Mouse (Mus musculus): Measurements from ENCODE around the gene Josd1. TPM values are rescaled to one million over a fixed set of nuclear protein-coding genes. Genes with fewer than 3 reads are reported as not detected.

The Josd1 gene
- polyA plus RNA-seq, 1 experiment from 2014 or later: 29.0 TPM

GRCm38 (mm10) chr15:79720267-79720666, 32.5 kb upstream of the Josd1 start:
- Histone ChIP-seq H3K36me3 (peaks cover 74% of the 10 kb centered on the region), H3K27ac (ENCODE audit: poor library complexity, severe bottlenecking) (no peak overlapping the region)

GRCm38 (mm10) chr15:79716710-79717109, 29.0 kb upstream of the Josd1 start:
- Histone ChIP-seq H3K9ac (no peak overlapping the region), H3K27ac (ENCODE audit: poor library complexity, severe bottlenecking) (no peak overlapping the region), H3K27me3 (replicated peaks) (no peaks in the 10 kb centered on the region), H3K4me2 (no peak overlapping the region), H3K4me1 (replicated peaks) (no peaks in the 10 kb centered on the region), H3K9me3 (replicated peaks) (no peaks in the 10 kb centered on the region), H3K4me3 (no peak overlapping the region), H3K36me3 (peaks cover 91% of the 10 kb centered on the region)
- no peak for ATAC-seq (ENCODE audit: insufficient number of reproducible peaks, low FRiP score)
- WGBS: 88% methylated on average over 6 of the region's 6 CpGs

More at GRCm38 (mm10) chr15:79720267-79720666, 32.5 kb upstream of the Josd1 start:
- H3K27me3 ChIP-seq (replicated peaks): no peaks in the 10 kb centered on the region
- 87% methylated on average over 8 of the region's 8 CpGs for WGBS
- no peak for ATAC-seq (ENCODE audit: insufficient number of reproducible peaks, low FRiP score)
- H3K4me3 ChIP-seq: no peak overlapping the region
- H3K9ac ChIP-seq: no peak overlapping the region
- H3K4me2 ChIP-seq: no peak overlapping the region
- no peaks in the 10 kb centered on the region for H3K4me1 ChIP-seq (replicated peaks)
- no peaks in the 10 kb centered on the region for H3K9me3 ChIP-seq (replicated peaks)

GRCm38 (mm10) chr15:79715646-79716045, 27.9 kb upstream of the Josd1 start:
- Histone ChIP-seq H3K9me3 (replicated peaks) (no peaks in the 10 kb centered on the region), H3K4me2 (no peak overlapping the region), H3K27ac (ENCODE audit: poor library complexity, severe bottlenecking) (no peak overlapping the region), H3K36me3 (peaks cover 96% of the 10 kb centered on the region), H3K4me1 (replicated peaks) (no peaks in the 10 kb centered on the region), H3K4me3 (no peak overlapping the region), H3K27me3 (replicated peaks) (no peaks in the 10 kb centered on the region), H3K9ac (no peak overlapping the region)
- ATAC-seq (ENCODE audit: insufficient number of reproducible peaks, low FRiP score): no peak
- 91% methylated on average over 7 of the region's 7 CpGs for WGBS

- Histone ChIP-seq H3K9me3 (replicated peaks) (no peaks in the 10 kb centered on the region), H3K27ac (ENCODE audit: poor library complexity, severe bottlenecking) (no peak overlapping the region), H3K36me3 (peaks cover 66% of the 10 kb centered on the region), H3K4me2 (no peak overlapping the region), H3K4me1 (replicated peaks) (0 out of 2 replicates have a peak, but pooled peaks cover 3% of the 10 kb centered on the region), H3K9ac (no peak overlapping the region), H3K4me3 (no peak overlapping the region), H3K27me3 (replicated peaks) (no peaks in the 10 kb centered on the region)
- no peak for ATAC-seq (ENCODE audit: insufficient number of reproducible peaks, low FRiP score)
- WGBS: 94% methylated on average over 5 of the region's 5 CpGs
Measured at GRCm38 (mm10) chr15:79708229-79708822, 20.6 kb upstream of the Josd1 start.

- no peaks in the 10 kb centered on the region for H3K9me3 ChIP-seq (replicated peaks)
- 74% methylated on average over 17 of the region's 17 CpGs for WGBS
- no peak overlapping the region for H3K4me3 ChIP-seq
- H3K4me1 ChIP-seq (replicated peaks): 0 out of 2 replicates have a peak, but pooled peaks cover 3% of the 10 kb centered on the region
- ATAC-seq (ENCODE audit: insufficient number of reproducible peaks, low FRiP score): no peak
- H3K9ac ChIP-seq: no peak overlapping the region
- H3K27ac ChIP-seq (ENCODE audit: poor library complexity, severe bottlenecking): no peak overlapping the region
- no peak overlapping the region for H3K4me2 ChIP-seq
- no peaks in the 10 kb centered on the region for H3K27me3 ChIP-seq (replicated peaks)
- peaks cover 50% of the 10 kb centered on the region for H3K36me3 ChIP-seq
Measured at GRCm38 (mm10) chr15:79706603-79707214, 19.0 kb upstream of the Josd1 start.

- H3K36me3 ChIP-seq: peaks cover 18% of the 10 kb centered on the region
- no peak for ATAC-seq (ENCODE audit: insufficient number of reproducible peaks, low FRiP score)
- H3K4me2 ChIP-seq: no peak overlapping the region
- H3K27ac ChIP-seq (ENCODE audit: poor library complexity, severe bottlenecking): no peak overlapping the region
- WGBS: 80% methylated on average over 9 of the region's 9 CpGs
- no peak overlapping the region for H3K9ac ChIP-seq
- H3K4me1 ChIP-seq (replicated peaks): peaks cover 35% of the 10 kb centered on the region
- H3K27me3 ChIP-seq (replicated peaks): no peaks in the 10 kb centered on the region
- no peak overlapping the region for H3K4me3 ChIP-seq
- no peaks in the 10 kb centered on the region for H3K9me3 ChIP-seq (replicated peaks)
Measured at GRCm38 (mm10) chr15:79697558-79698187, 10.0 kb upstream of the Josd1 start.

- Histone ChIP-seq H3K9me3 (replicated peaks) (no peaks in the 10 kb centered on the region), H3K9ac (no peak overlapping the region), H3K27ac (ENCODE audit: poor library complexity, severe bottlenecking) (no peak overlapping the region), H3K4me2 (no peak overlapping the region), H3K36me3 (peaks cover 18% of the 10 kb centered on the region), H3K27me3 (replicated peaks) (no peaks in the 10 kb centered on the region), H3K4me3 (no peak overlapping the region), H3K4me1 (replicated peaks) (peaks cover 35% of the 10 kb centered on the region)
- 81% methylated on average over 6 of the region's 6 CpGs for WGBS
- no peak for ATAC-seq (ENCODE audit: insufficient number of reproducible peaks, low FRiP score)
Measured at GRCm38 (mm10) chr15:79697011-79697410, 9.3 kb upstream of the Josd1 start.

GRCm38 (mm10) chr15:79696508-79696907, 8.8 kb upstream of the Josd1 start:
- Histone ChIP-seq H3K4me2 (no peak overlapping the region), H3K27ac (ENCODE audit: poor library complexity, severe bottlenecking) (no peak overlapping the region), H3K36me3 (peaks cover 18% of the 10 kb centered on the region), H3K9ac (no peak overlapping the region), H3K27me3 (replicated peaks) (no peaks in the 10 kb centered on the region), H3K4me1 (replicated peaks) (peaks cover 40% of the 10 kb centered on the region), H3K9me3 (replicated peaks) (no peaks in the 10 kb centered on the region), H3K4me3 (no peak overlapping the region)
- WGBS: 92% methylated on average over 2 of the region's 2 CpGs
- ATAC-seq (ENCODE audit: insufficient number of reproducible peaks, low FRiP score): no peak

- ATAC-seq (ENCODE audit: insufficient number of reproducible peaks, low FRiP score): no peak
- peaks cover 18% of the 10 kb centered on the region for H3K36me3 ChIP-seq
- H3K9ac ChIP-seq: no peak overlapping the region
- WGBS: 37% methylated on average over 3 of the region's 3 CpGs
- no peak overlapping the region for H3K4me3 ChIP-seq
- H3K9me3 ChIP-seq (replicated peaks): no peaks in the 10 kb centered on the region
- peaks cover 43% of the 10 kb centered on the region for H3K4me1 ChIP-seq (replicated peaks)
- H3K27ac ChIP-seq (ENCODE audit: poor library complexity, severe bottlenecking): no peak overlapping the region
- no peaks in the 10 kb centered on the region for H3K27me3 ChIP-seq (replicated peaks)
- no peak overlapping the region for H3K4me2 ChIP-seq
Measured at GRCm38 (mm10) chr15:79695516-79695915, 7.8 kb upstream of the Josd1 start.

- Histone ChIP-seq H3K4me2 (peak overlapping the region; percentile 31), H3K9me3 (replicated peaks) (no peaks in the 10 kb centered on the region), H3K27me3 (replicated peaks) (no peaks in the 10 kb centered on the region), H3K36me3 (peaks cover 17% of the 10 kb centered on the region), H3K27ac (ENCODE audit: poor library complexity, severe bottlenecking) (no peak overlapping the region), H3K4me1 (replicated peaks) (peaks cover 48% of the 10 kb centered on the region), H3K4me3 (no peak overlapping the region), H3K9ac (no peak overlapping the region)
- WGBS: 66% methylated on average over 4 of the region's 4 CpGs
- ATAC-seq (ENCODE audit: insufficient number of reproducible peaks, low FRiP score): no peak
Measured at GRCm38 (mm10) chr15:79694512-79694911, 6.8 kb upstream of the Josd1 start.

GRCm38 (mm10) chr15:79693740-79694139, 6.0 kb upstream of the Josd1 start:
- H3K27ac ChIP-seq (ENCODE audit: poor library complexity, severe bottlenecking): no peak overlapping the region
- no peak overlapping the region for H3K4me3 ChIP-seq
- H3K36me3 ChIP-seq: peaks cover 11% of the 10 kb centered on the region
- H3K4me1 ChIP-seq (replicated peaks): peaks cover 50% of the 10 kb centered on the region
- peak overlapping the region; percentile 31 for H3K4me2 ChIP-seq
- no peaks in the 10 kb centered on the region for H3K27me3 ChIP-seq (replicated peaks)
- WGBS: 73% methylated on average over 11 of the region's 11 CpGs
- no peaks in the 10 kb centered on the region for H3K9me3 ChIP-seq (replicated peaks)
- H3K9ac ChIP-seq: peak overlapping the region; percentile 0; the same call in 1 of the 2 replicates
- no peak for ATAC-seq (ENCODE audit: insufficient number of reproducible peaks, low FRiP score)
